Mouse (Mus musculus): ENCODE results near the gene Hook2. TPM values are rescaled to one million over a fixed set of nuclear protein-coding genes. Genes with fewer than 3 reads are reported as not detected.

Gene Hook2
- polyA plus RNA-seq, 1 experiment from 2014 or later, result 17.7 TPM

DNA sequence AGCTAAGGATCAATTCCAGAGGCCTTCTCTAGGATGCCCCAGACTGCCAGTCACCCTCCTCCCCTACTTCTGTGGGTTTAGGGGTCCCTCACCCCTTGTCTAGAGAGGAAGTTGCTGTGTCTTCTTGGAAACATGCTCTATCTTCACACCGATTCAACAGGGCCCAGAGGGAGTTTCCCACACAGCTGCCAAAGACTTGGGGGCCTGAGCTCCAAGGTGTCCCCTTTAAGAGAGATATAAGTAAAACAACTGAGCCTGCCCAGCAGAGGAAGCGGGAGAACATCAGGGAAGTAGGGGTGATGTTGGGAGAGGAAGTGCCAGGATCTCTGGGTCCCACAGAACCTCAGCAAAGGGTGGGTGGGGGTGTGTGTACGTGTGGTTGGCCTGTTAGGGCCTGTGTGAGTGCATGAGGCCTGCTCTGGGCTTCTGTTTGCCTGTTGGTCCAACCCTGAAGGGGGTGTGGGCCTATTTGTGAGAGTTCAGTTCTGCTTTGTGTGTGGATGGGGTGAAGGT lies 7.8 kb upstream of the Hook2 start:
- Histone ChIP-seq H3K9me3 (no peaks in the 10 kb centered on the region), H3K9ac (replicated peaks) (no peak overlapping the region), H3K27ac (replicated peaks) (no peak overlapping the region), H3K27me3 (peaks cover 97% of the 10 kb centered on the region), H3K4me3 (no peak overlapping the region), H3K36me3 (no peaks in the 10 kb centered on the region), H3K4me2 (replicated peaks) (no peak overlapping the region), H3K4me1 (peaks cover 57% of the 10 kb centered on the region)
- ATAC-seq (ENCODE audit: low FRiP score, low read depth), result no peak
- 69% methylated on average over 3 of the region's 3 CpGs for WGBS

GRCm38 (mm10) chr8:84984294-84985048 lies 5.9 kb upstream of the Hook2 start:
- peak overlapping the region; percentile 51; the same call in 1 of the 2 replicates for H3K9ac ChIP-seq (replicated peaks)
- H3K27me3 ChIP-seq, result peaks cover 97% of the 10 kb centered on the region
- H3K27ac ChIP-seq (replicated peaks), result no peak overlapping the region
- H3K9me3 ChIP-seq, result no peaks in the 10 kb centered on the region
- H3K36me3 ChIP-seq, result no peaks in the 10 kb centered on the region
- WGBS, result 13% methylated on average over 16 of the region's 16 CpGs
- H3K4me3 ChIP-seq, result no peak overlapping the region
- peak overlapping the region; percentile 93 for H3K4me2 ChIP-seq (replicated peaks)
- ATAC-seq (ENCODE audit: low FRiP score, low read depth), result no peak
- H3K4me1 ChIP-seq, result peaks cover 43% of the 10 kb centered on the region

DNA sequence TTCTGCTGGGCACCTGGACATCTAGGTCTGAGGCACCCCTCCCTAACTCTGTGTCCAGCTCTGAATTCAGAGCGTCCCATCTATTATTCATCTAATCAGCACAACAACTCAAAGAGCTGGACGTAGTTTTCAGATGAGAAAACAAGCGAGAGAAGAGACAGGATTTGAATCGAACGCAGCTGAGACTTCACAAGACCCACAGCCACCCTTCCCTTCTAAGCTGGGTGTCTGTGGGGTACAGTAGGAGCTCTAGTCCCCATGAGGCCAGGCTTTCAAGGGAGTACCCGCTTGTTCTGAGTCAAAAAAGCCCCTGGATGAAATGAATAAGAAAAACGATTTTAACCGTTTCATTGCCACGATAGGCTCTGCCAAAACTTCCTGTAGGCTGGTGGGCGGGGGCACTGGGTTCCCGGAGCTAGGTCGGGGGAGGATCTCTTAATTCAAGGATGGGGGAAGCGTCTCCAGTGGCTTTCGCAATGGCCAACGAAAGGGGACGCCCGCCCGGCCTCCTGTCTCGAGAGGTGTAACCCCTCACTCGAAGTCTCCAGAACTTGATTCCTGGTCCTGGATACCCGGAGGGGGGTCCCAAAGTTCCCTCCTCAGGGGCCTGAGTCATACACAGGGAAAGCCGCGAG lies 5.2 kb upstream of the Hook2 start:
- under 1% methylated on average over 23 of the region's 23 CpGs for WGBS
- no peak overlapping the region for H3K27ac ChIP-seq (replicated peaks)
- no peak for ATAC-seq (ENCODE audit: low FRiP score, low read depth)

GRCm38 (mm10) chr8:84985684-84986378 lies 4.6 kb upstream of the Hook2 start:
- Histone ChIP-seq H3K27me3 (peaks cover 83% of the 10 kb centered on the region), H3K4me3 (peak overlapping the region; percentile 51), H3K4me2 (replicated peaks) (peak overlapping the region; percentile 93), H3K4me1 (peaks cover 37% of the 10 kb centered on the region), H3K9ac (replicated peaks) (peak overlapping the region; percentile 51), H3K27ac (replicated peaks) (no peak overlapping the region; the same call in 1 of the 2 replicates), H3K9me3 (no peaks in the 10 kb centered on the region), H3K36me3 (no peaks in the 10 kb centered on the region)
- WGBS, result 0% methylated on average over 52 of the region's 53 CpGs
- ATAC-seq (ENCODE audit: low FRiP score, low read depth), result no peak

More for the DNA sequence above, 5.2 kb upstream of the Hook2 start:
- H3K4me1 ChIP-seq, result peaks cover 41% of the 10 kb centered on the region
- H3K27me3 ChIP-seq, result peaks cover 90% of the 10 kb centered on the region
- peak overlapping the region; percentile 51 for H3K9ac ChIP-seq (replicated peaks)
- no peaks in the 10 kb centered on the region for H3K9me3 ChIP-seq
- H3K36me3 ChIP-seq, result no peaks in the 10 kb centered on the region
- peak overlapping the region; percentile 93 for H3K4me2 ChIP-seq (replicated peaks)
- peak overlapping the region; percentile 51 for H3K4me3 ChIP-seq

DNA sequence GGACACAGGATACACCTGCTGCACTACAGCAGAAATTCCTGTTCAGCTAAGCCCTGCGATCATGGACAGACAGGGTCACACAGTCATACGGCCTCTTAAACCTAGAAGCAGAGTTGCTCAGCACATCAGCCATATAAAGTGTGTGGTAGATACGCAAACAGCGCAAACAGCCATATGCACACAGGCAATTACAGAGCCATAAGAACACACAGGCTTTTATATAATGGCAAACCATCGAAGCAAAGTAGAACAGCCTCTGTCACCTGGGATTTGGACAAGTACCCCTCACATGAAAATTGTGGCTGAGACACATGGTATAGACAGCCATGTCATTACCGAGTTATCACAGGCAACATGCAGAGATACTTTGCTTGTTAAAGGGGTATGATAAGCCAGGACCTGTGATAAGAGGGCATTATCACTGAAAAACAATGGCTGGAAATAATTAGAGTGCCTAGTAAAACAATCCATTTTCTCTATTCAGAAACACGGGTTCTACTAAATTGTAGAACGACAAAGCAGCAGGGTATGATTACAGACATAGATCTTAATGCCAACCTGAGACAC lies 3.9 kb upstream of the Hook2 start:
- Histone ChIP-seq H3K4me1 (peaks cover 37% of the 10 kb centered on the region), H3K4me2 (replicated peaks) (peak overlapping the region; percentile 93), H3K4me3 (peak overlapping the region; percentile 51), H3K9ac (replicated peaks) (peak overlapping the region; percentile 51; the same call in 1 of the 2 replicates), H3K27me3 (peaks cover 78% of the 10 kb centered on the region), H3K27ac (replicated peaks) (no peak overlapping the region), H3K9me3 (no peaks in the 10 kb centered on the region), H3K36me3 (no peaks in the 10 kb centered on the region)
- 48% methylated on average over 8 of the region's 8 CpGs for WGBS
- ATAC-seq (ENCODE audit: low FRiP score, low read depth), result no peak

DNA sequence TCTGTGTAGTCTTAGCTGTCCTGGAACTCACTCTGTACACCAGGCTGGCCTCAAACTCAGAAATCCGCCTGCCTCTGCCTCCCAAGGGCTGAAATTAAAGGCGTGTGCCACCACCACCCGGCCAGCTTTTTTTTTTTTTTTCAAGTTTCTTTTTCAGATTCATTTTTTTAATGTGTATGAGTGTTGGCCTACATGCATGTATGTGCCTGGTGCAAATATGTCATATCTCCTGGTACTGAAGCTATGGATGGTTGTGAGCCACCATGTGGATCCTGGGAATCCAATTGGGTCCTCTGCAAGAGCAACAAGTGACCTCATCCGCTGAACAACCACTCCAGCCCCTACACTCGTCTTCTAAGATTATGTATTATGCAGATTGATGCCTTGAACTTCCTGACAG lies 3.0 kb upstream of the Hook2 start:
- H3K4me3 ChIP-seq, result no peak overlapping the region
- ATAC-seq (ENCODE audit: low FRiP score, low read depth), result no peak
- peaks cover 69% of the 10 kb centered on the region for H3K27me3 ChIP-seq
- H3K4me2 ChIP-seq (replicated peaks), result no peak overlapping the region
- no peaks in the 10 kb centered on the region for H3K9me3 ChIP-seq
- WGBS, result 88% methylated on average over 5 of the region's 5 CpGs
- H3K36me3 ChIP-seq, result no peaks in the 10 kb centered on the region
- H3K9ac ChIP-seq (replicated peaks), result no peak overlapping the region
- peaks cover 37% of the 10 kb centered on the region for H3K4me1 ChIP-seq
- no peak overlapping the region for H3K27ac ChIP-seq (replicated peaks)

GRCm38 (mm10) chr8:84987903-84988302 lies 2.5 kb upstream of the Hook2 start:
- H3K4me2 ChIP-seq (replicated peaks), result no peak overlapping the region
- H3K36me3 ChIP-seq, result no peaks in the 10 kb centered on the region
- H3K9ac ChIP-seq (replicated peaks), result no peak overlapping the region
- no peaks in the 10 kb centered on the region for H3K9me3 ChIP-seq
- 64% methylated on average over 2 of the region's 2 CpGs for WGBS
- peaks cover 37% of the 10 kb centered on the region for H3K4me1 ChIP-seq
- H3K27me3 ChIP-seq, result peaks cover 63% of the 10 kb centered on the region
- no peak for ATAC-seq (ENCODE audit: low FRiP score, low read depth)
- no peak overlapping the region for H3K4me3 ChIP-seq
- H3K27ac ChIP-seq (replicated peaks), result no peak overlapping the region

DNA sequence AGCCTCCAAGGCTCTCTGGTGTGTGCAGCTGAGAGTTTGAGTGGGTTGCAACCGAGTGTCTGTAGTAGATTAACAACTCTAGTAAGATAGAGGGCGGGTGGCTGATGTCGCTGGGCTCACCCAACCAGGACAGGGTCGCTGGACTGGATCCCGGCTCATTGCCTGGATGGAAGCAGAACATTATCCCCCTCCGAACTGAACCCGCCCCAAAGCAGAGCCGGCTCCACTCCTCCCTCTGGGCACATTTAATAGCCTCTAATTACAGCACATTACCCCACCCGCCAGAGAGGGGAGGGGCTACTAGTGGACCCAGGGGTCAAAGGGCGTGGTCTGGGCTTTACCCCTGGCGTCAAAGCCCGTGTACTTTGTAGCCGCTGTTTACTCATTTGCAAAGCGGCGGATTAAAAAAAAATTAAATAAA lies 1.1 kb upstream of the Hook2 start:
- H3K27ac ChIP-seq (replicated peaks), result no peak overlapping the region
- H3K9me3 ChIP-seq, result no peaks in the 10 kb centered on the region
- H3K4me3 ChIP-seq, result no peak overlapping the region
- WGBS, result 12% methylated on average over 14 of the region's 15 CpGs
- 0 out of 2 replicates have a peak overlapping the region, but pooled peaks have one; percentile 92 for H3K4me2 ChIP-seq (replicated peaks)
- no peak for ATAC-seq (ENCODE audit: low FRiP score, low read depth)
- H3K36me3 ChIP-seq, result no peaks in the 10 kb centered on the region
- H3K27me3 ChIP-seq, result peaks cover 62% of the 10 kb centered on the region
- H3K9ac ChIP-seq (replicated peaks), result no peak overlapping the region
- peaks cover 37% of the 10 kb centered on the region for H3K4me1 ChIP-seq

- no peaks in the 10 kb centered on the region for H3K9me3 ChIP-seq
- H3K27ac ChIP-seq (replicated peaks), result peak overlapping the region; percentile 65
- H3K36me3 ChIP-seq, result no peaks in the 10 kb centered on the region
- peaks cover 33% of the 10 kb centered on the region for H3K4me1 ChIP-seq
- peak overlapping the region; percentile 92 for H3K4me2 ChIP-seq (replicated peaks)
- peak overlapping the region; percentile 68 for H3K9ac ChIP-seq (replicated peaks)
- peaks cover 62% of the 10 kb centered on the region for H3K27me3 ChIP-seq
- H3K4me3 ChIP-seq, result peak overlapping the region; percentile 59
- WGBS, result under 1% methylated on average over 15 of the region's 15 CpGs
- ATAC-seq (ENCODE audit: low FRiP score, low read depth), result peak; percentile 31
Observed at GRCm38 (mm10) chr8:84989810-84990209, 593 bp upstream of the Hook2 start.

DNA sequence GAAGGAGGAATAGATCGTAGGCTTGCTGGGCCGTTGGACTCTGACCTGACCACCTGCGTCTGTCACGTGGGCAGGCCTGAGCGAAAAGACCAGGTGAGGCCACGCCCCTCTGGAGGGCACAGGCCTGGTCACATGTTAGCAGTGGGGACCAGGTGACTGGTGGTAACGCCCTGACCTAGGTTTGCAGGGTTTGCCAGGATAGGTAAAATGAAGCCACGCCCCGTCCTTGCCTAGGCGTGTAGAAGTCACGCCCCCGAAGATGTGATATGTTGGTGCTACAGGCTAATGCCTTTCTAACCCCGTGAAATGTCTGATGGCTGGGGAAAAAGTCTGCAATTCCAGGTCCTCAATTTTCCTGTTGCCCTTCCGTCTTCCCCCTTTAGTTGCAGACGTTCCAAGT lies 433 bp downstream of the Hook2 start:
- peak overlapping the region; percentile 92 for H3K4me2 ChIP-seq (replicated peaks)
- peak overlapping the region; percentile 59 for H3K4me3 ChIP-seq
- H3K9me3 ChIP-seq, result no peaks in the 10 kb centered on the region
- WGBS, result 4% methylated on average over 15 of the region's 15 CpGs
- peak; percentile 35 for ATAC-seq (ENCODE audit: low FRiP score, low read depth)
- peaks cover 28% of the 10 kb centered on the region for H3K4me1 ChIP-seq
- H3K27ac ChIP-seq (replicated peaks), result peak overlapping the region; percentile 65; the same call in 1 of the 2 replicates
- H3K36me3 ChIP-seq, result no peaks in the 10 kb centered on the region
- peaks cover 62% of the 10 kb centered on the region for H3K27me3 ChIP-seq
- H3K9ac ChIP-seq (replicated peaks), result peak overlapping the region; percentile 75

- Histone ChIP-seq H3K4me1 (peaks cover 32% of the 10 kb centered on the region), H3K27ac (replicated peaks) (no peak overlapping the region), H3K4me3 (no peak overlapping the region), H3K4me2 (replicated peaks) (no peak overlapping the region), H3K9me3 (no peaks in the 10 kb centered on the region), H3K27me3 (peaks cover 31% of the 10 kb centered on the region), H3K36me3 (no peaks in the 10 kb centered on the region), H3K9ac (replicated peaks) (no peak overlapping the region)
- WGBS, result 95% methylated on average over 9 of the region's 9 CpGs
- ATAC-seq (ENCODE audit: low FRiP score, low read depth), result no peak
Observed at GRCm38 (mm10) chr8:84994375-84994774, 4.0 kb downstream of the Hook2 start.
